Mouse (Mus musculus) spleen, postnatal 36 days (tissue): ENCODE measurements at regions not wholly inside any gene's neighbourhood (a gene's known extent, or its start where the extent isn't known, plus 50 kb on each side); places are given as distances from the start of the nearest gene placed in this dataset.
A peak's percentile ranks its signal among the peaks of the same experiment; 100 is the strongest.
"Not testable (repeated sequence)": the region's sequence is repeated elsewhere in the genome, so short reads cannot be mapped to it uniquely, and the experiment has no call there.

Source experiments
- DNase-seq, 2 experiments: peaks; one replicate each; pipeline ENCODE4 v3.0.0; 2022; ENCODE audit warnings: low spot score in 2 of 2, mixed read lengths in 1 of 2

- no peak for DNase-seq
These were observed 447.1 kb upstream of the Dab2 start for GRCm38 (mm10) chr15:5852523-5852922.

GRCm38 (mm10) chr15:5869289-5869688, 430.3 kb upstream of the Dab2 start:
- no peak for DNase-seq

GRCm38 (mm10) chr15:5869866-5870265, 429.7 kb upstream of the Dab2 start:
- no peak for DNase-seq

GRCm38 (mm10) chr15:5872042-5872441, 427.5 kb upstream of the Dab2 start:
- DNase-seq, result no peak

GRCm38 (mm10) chr15:5877749-5878148, 421.8 kb upstream of the Dab2 start:
- no peak for DNase-seq

GRCm38 (mm10) chr15:5891188-5891587, 408.4 kb upstream of the Dab2 start:
- no peak for DNase-seq

- no peak for DNase-seq
These were observed 407.6 kb upstream of the Dab2 start for GRCm38 (mm10) chr15:5892034-5892433.

- not testable (repeated sequence) for DNase-seq
These were observed 403.7 kb upstream of the Dab2 start for GRCm38 (mm10) chr15:5895688-5896470.

GRCm38 (mm10) chr15:5915261-5915660, 384.3 kb upstream of the Dab2 start:
- DNase-seq, result peak; percentile 7 to 10

GRCm38 (mm10) chr15:5920058-5920457, 379.5 kb upstream of the Dab2 start:
- DNase-seq, result no peak

GRCm38 (mm10) chr15:5927768-5928167, 371.8 kb upstream of the Dab2 start:
- DNase-seq, result no peak

GRCm38 (mm10) chr15:5933586-5933985, 366.0 kb upstream of the Dab2 start:
- DNase-seq, result no peak

GRCm38 (mm10) chr15:5940945-5941344, 358.6 kb upstream of the Dab2 start:
- DNase-seq, result no peak

GRCm38 (mm10) chr15:5946650-5947049, 352.9 kb upstream of the Dab2 start:
- no peak for DNase-seq

- no peak for DNase-seq
These were observed 348.7 kb upstream of the Dab2 start for GRCm38 (mm10) chr15:5950919-5951318.

- DNase-seq, result not testable (repeated sequence)
These were observed 347.9 kb upstream of the Dab2 start for GRCm38 (mm10) chr15:5951661-5952060.

- DNase-seq, result no peak
These were observed 346.5 kb upstream of the Dab2 start for GRCm38 (mm10) chr15:5953106-5953505.

- DNase-seq, result no peak
These were observed 308.1 kb upstream of the Dab2 start for GRCm38 (mm10) chr15:5991351-5992065.

- DNase-seq, result not testable (repeated sequence)
These were observed 307.4 kb upstream of the Dab2 start for GRCm38 (mm10) chr15:5992146-5992545.

GRCm38 (mm10) chr15:6000816-6001215, 298.8 kb upstream of the Dab2 start:
- DNase-seq, result no peak

- no peak for DNase-seq
These were observed 298.2 kb upstream of the Dab2 start for GRCm38 (mm10) chr15:6001394-6001793.

- DNase-seq, result no peak
These were observed 284.6 kb upstream of the Dab2 start for GRCm38 (mm10) chr15:6014982-6015381.

GRCm38 (mm10) chr15:6016637-6017049, 282.9 kb upstream of the Dab2 start:
- no peak for DNase-seq
